Mouse (Mus musculus) neutrophil, adult 5-6 weeks (primary cell): Measurements from ENCODE around the gene Kif17. TPM values are rescaled to one million over a fixed set of nuclear protein-coding genes. Genes with fewer than 3 reads are reported as not detected.
A peak's percentile ranks its signal among the peaks of the same experiment; 100 is the strongest.
"Not testable (repeated sequence)": the region's sequence is repeated elsewhere in the genome, so short reads cannot be mapped to it uniquely, and the experiment has no call there.

Source experiments
- ATAC-seq: fragments of 151-379, 151-347 bp; 2 replicates; pipeline ENCODE4 v1.8.0; 2017; ENCODE audit warnings: mild to moderate bottlenecking, moderate TSS enrichment; ENCODE audit not compliant: insufficient number of reproducible peaks, poor library complexity, low FRiP score, severe bottlenecking; ENCODE audit errors: extremely low read depth
- total RNA-seq: library from RNA; stranded (forward); fragments of 200-1000 nt; gene quantifications from 2 replicates; pipeline ENCODE4 v1.2.3, GENCODE M21; 2017

The Kif17 gene
- total RNA-seq, 1 experiment from 2014 or later: not detected

DNA sequence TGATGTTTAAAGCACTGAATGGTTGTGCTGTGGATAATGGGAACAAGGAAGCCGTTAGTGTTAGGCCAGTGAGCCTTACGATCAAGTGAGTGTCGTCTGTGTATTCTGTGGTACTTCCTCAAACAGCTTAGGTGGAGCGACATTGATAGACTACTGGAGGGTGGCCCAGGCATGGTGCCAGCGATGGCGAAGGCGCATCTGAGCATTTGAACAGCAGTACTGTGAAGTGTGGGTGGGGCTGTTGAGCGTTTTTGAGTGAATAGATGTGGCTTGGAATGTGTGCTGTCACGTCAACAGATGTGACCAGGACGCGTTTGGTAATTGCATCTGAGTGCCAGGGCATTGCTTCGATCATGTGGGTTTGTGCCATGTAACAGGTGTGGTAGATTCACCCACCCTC, 57.5 kb downstream of the Kif17 start:
- ATAC-seq: no peak

- no peak for ATAC-seq
Observed at GRCm38 (mm10) chr4:138310311-138310910, 60.2 kb downstream of the Kif17 start.

DNA sequence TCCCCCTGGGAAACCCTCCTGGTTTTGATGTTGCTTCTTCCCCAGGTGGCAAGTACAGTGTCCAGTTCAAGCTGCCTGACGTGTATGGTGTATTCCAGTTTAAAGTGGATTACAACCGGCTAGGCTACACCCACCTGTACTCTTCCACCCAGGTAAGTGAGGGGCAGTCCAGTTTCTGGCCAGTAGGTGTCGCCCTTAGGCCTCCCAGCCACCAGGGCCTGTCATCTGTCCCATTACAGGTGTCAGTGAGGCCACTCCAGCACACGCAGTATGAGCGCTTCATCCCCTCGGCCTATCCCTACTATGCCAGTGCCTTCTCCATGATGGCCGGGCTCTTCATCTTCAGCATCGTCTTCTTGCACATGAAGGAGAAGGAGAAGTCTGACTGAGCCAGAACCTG, 61.4 kb downstream of the Kif17 start:
- peak; percentile 45; the same call in 1 of the 2 replicates for ATAC-seq

- no peak for ATAC-seq
Observed at GRCm38 (mm10) chr4:138312105-138312504, 61.9 kb downstream of the Kif17 start.

DNA sequence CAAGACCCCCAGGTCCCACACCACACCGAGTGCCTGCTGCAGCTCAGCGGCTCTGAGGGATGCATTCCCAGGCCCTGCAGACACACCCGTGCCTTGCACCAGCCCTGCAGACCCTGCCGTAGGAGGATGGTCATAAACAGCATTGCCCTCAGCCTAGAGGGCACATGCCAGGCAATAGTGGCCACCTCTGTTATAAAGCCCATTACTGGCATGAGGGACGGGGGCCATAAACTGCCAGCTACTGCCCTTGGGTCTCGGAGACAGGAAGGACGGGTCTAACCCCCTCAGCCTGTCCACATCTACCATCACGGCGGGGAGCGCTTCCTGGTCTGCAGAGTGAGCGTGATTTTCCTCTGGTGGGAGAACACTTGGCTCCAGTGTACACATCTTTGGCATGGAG, 62.8 kb downstream of the Kif17 start:
- no peak for ATAC-seq

- ATAC-seq: no peak
Observed at GRCm38 (mm10) chr4:138313795-138314194, 63.6 kb downstream of the Kif17 start.

GRCm38 (mm10) chr4:138315781-138316180, 65.5 kb downstream of the Kif17 start:
- no peak for ATAC-seq

GRCm38 (mm10) chr4:138316369-138316768, 66.1 kb downstream of the Kif17 start:
- ATAC-seq: no peak

DNA sequence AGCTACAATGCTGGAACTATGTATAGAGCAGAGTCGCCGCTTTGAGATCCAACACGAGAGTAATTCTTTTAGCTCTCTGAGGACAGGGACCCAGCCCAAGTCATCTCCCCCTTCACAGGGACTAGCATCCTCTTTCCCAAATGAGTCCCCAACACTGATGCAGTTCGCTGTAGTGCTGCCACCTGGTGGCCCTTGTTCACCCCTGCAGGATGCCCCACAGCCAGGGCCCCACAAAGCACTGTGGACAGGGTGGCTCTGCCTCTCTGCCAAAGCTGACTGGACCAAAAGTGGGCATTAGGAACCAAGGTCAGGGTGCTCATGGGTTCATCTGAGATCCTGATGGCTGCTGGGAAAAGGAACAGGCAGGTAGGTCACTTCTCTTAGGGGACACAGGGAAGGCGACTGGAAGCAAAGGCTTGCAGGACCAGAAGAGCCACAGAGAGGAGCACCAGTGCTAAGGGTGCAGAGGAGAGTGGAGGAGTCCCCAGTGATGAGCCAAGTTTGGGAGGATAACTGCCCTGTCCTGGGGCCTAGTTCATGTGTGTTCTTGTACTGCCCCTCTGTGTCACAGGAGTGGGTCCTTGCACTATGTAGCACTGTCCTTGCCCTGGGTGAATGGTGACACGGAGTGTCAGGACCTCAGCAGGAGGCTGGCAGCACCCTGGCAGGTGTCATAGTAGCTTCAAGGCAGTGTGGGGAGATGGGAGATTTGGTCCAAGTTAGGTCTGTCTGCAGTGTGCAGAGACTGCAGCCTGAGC, 68.5 kb downstream of the Kif17 start:
- ATAC-seq: peak; percentile 34; the same call in 1 of the 2 replicates

DNA sequence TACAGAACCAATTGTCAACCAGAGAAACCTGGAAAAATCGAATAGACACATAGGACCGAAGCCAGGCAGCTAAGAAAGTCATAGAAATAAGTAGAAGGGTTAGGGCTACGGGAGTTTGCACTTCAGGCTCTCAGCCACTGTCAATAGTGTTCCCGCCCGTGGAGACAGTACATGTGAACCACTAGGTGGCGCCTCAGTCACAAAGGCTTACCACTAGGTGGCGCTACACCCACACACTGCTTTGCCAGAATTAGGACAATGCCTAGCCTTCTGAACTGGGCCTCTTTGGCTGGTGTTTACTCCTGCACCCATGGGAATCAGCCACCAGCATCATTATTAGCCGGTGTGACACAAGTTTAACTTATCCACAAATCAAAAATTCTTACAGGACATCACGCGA, 69.3 kb downstream of the Kif17 start:
- peak; percentile 78 for ATAC-seq

- ATAC-seq: no peak
Observed at GRCm38 (mm10) chr4:138320711-138321110, 70.5 kb downstream of the Kif17 start.

DNA sequence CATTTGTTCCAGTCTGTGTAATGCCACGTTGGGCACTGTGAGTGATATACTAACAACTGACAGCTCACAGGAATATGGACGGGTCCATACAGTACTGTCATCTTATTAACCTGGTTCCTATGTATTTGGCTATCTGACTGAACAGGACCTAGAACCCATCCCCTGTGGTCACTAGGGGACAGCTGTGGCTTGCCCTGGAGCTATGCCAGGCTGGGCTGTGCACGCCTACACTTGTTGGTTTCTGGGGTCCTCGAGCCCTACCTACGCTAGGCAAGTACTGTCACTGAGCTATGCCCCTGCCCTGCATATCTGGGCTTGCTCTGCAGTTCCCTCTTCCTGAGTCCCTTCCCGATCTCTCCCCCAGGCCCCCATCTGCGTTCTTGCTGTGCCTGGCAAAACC, 71.3 kb downstream of the Kif17 start:
- no peak for ATAC-seq

- ATAC-seq: no peak
Observed at GRCm38 (mm10) chr4:138322692-138323091, 72.5 kb downstream of the Kif17 start.

GRCm38 (mm10) chr4:138323753-138324152, 73.5 kb downstream of the Kif17 start:
- ATAC-seq: no peak

DNA sequence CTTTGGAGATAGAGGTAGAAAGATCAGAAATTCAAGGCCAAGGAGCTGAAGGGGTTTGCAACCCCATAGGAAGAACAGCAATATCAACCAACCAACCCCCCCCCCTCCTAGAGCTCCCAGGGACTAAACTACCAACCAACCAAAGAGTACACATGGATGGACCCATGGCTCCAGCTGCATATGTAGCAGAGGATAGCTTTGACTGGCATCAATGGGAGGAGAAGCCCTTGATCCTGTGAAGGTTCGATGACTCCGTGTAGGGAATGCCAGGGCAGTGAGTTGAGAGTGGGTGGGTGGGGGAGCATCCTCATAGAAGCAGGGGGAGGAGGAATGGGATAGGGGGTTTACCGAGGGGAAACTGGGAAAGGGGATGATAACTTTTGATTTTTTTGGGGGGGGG, 74.2 kb downstream of the Kif17 start:
- no peak for ATAC-seq

GRCm38 (mm10) chr4:138325466-138326076, 75.3 kb downstream of the Kif17 start:
- peak; percentile 84 for ATAC-seq

- ATAC-seq: peak; percentile 60
Observed at GRCm38 (mm10) chr4:138326077-138326695, 76.0 kb downstream of the Kif17 start, which contains the start of gene Pink1. Pink1 (minus strand) TSS chr4:138326307.

GRCm38 (mm10) chr4:138327155-138327554, 76.9 kb downstream of the Kif17 start:
- not testable (repeated sequence) for ATAC-seq

GRCm38 (mm10) chr4:138327891-138328470, 77.7 kb downstream of the Kif17 start:
- no peak for ATAC-seq
